Mouse (Mus musculus) neural tube, embryonic 11.5 days (tissue): ENCODE results near the gene Gde1. TPM values are rescaled to one million over a fixed set of nuclear protein-coding genes. Genes with fewer than 3 reads are reported as not detected.

Experiments used
- ATAC-seq: fragments of 200-750 bp; cut with Nextera tagmentation; 2 replicates; pipeline ENCODE4 v1.8.0; 2017; ENCODE audit warnings: moderate number of reproducible peaks, mild to moderate bottlenecking, moderate TSS enrichment, moderate library complexity; ENCODE audit not compliant: insufficient read depth, low FRiP score, low TSS enrichment
- DNase-seq: peaks from one replicate; pipeline ENCODE4 v3.0.0-alpha.2; 2015; ENCODE audit warnings: low spot score
- H3K27ac ChIP-seq: fragments of 300-500 bp; sonication (generic); 2 replicates; pipeline ENCODE4 v1.5.1; 2014; ENCODE audit warnings: low read depth, mild to moderate bottlenecking, low read length
- H3K27me3 ChIP-seq: fragments of 300-500 bp; sonication (generic); 2 replicates; pipeline ENCODE4 v1.6.1; 2014; ENCODE audit warnings: mild to moderate bottlenecking, low read length, mixed read lengths; ENCODE audit not compliant: control insufficient read depth, insufficient read depth
- H3K36me3 ChIP-seq: fragments of 300-500 bp; sonication (generic); 2 replicates; pipeline ENCODE4 v1.6.1; 2014; ENCODE audit warnings: mild to moderate bottlenecking, low read length, moderate library complexity, mixed read lengths; ENCODE audit not compliant: control insufficient read depth, insufficient read depth
- H3K4me1 ChIP-seq: fragments of 300-500 bp; sonication (generic); 2 replicates; pipeline ENCODE4 v1.6.1; 2014; ENCODE audit warnings: low read length, mixed read lengths; ENCODE audit not compliant: control insufficient read depth, insufficient read depth
- H3K4me2 ChIP-seq: fragments of 300-500 bp; sonication (generic); 2 replicates; pipeline ENCODE4 v1.6.1; 2014; ENCODE audit warnings: low read depth, mild to moderate bottlenecking, moderate library complexity
- H3K4me3 ChIP-seq: fragments of 300-500 bp; sonication (generic); 2 replicates; pipeline ENCODE4 v1.5.1; 2014; ENCODE audit warnings: low read depth, low read length
- H3K9ac ChIP-seq: fragments of 300-500 bp; sonication (generic); 2 replicates; pipeline ENCODE4 v1.6.1; 2014; ENCODE audit warnings: mild to moderate bottlenecking, low read length
- H3K9me3 ChIP-seq: fragments of 300-500 bp; sonication (generic); 2 replicates; pipeline ENCODE4 v1.6.1; 2016; ENCODE audit warnings: low read length; ENCODE audit not compliant: control insufficient read depth
- WGBS: fragments of 180-500 bp; shearing (Covaris S2); extraction: QIAGEN DNeasy Blood & Tissue Kit; methylation state at CpG from one replicate; pipeline ENCODE4 v1.1.7; 2014; 5-methylcytosine and 5-hydroxymethylcytosine counted together
- polyA plus RNA-seq: library from polyadenylated mRNA; unstranded; fragments of >200 nt; fragmentation: Nextera tagmentation; extraction: Ambion mirVana; gene quantifications from 2 replicates; pipeline ENCODE4 v1.2.1, GENCODE M21; 2014

The Gde1 gene
- polyA plus RNA-seq, 1 experiment from 2014 or later = 114 TPM

DNA sequence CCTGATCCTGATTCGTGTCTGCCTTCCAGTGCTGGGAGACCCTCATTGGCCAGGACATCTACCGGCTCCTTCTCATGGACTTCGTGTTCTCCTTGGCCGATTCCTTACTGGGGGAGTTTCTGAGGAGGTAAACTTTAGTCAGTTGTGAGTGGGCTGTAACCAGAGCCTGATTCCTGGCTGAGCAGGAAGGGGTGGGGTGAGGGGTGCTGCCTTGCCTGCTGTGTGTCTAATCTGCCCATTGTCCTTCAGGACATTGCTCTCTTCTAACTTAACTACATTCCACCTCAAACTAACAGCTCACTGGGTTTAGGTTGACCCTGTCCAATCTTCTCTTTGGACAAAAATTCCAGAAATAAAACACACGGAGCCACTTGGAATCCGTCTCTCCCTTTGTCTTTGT is 48.8 kb downstream of the Gde1 start:
- no peak overlapping the region for H3K4me3 ChIP-seq
- no peaks in the 10 kb centered on the region for H3K36me3 ChIP-seq
- DNase-seq (no peak), ATAC-seq (no peak)
- H3K27me3 ChIP-seq = no peaks in the 10 kb centered on the region
- no peak overlapping the region for H3K4me2 ChIP-seq
- WGBS = 45% methylated on average over 6 of the region's 6 CpGs
- no peaks in the 10 kb centered on the region for H3K4me1 ChIP-seq
- H3K27ac ChIP-seq = no peak overlapping the region
- H3K9me3 ChIP-seq = no peaks in the 10 kb centered on the region
- H3K9ac ChIP-seq = no peak overlapping the region

DNA sequence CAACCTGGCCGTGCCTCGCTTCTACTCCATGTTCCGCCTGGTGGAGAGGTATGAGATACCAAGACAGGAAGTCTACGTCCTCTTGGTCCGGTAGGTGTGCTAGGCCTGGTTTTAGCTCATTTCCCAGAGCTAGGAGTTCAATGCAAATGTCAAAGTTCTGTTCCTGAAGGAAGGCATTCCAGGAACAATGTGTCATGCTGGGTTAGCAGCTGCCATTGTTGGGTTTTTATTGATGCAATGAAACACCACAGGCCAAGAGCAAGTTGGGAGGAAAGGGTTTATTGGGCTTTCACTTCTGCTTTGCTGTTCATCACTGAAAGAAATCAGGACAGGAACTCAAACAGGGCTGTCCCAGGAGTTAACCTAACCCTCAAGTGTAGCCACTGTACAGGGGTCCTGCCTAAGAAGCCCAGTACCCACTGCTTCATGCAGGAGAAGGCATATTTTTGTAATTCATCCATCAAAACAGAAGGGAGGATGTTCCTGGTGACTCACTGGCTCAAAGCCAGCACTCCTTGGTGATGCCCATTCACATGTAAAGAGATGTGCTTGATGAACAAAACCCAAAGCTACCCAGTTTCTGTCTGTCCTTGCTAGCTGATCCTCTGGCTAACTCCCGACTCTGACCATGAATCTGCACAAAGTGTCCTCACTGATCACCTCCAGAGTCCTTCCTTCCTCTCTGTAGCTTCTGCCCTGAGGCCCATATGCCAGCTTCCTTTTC is 52.8 kb downstream of the Gde1 start:
- 87% methylated on average over 6 of the region's 6 CpGs for WGBS
- no peaks in the 10 kb centered on the region for H3K27me3 ChIP-seq

DNA sequence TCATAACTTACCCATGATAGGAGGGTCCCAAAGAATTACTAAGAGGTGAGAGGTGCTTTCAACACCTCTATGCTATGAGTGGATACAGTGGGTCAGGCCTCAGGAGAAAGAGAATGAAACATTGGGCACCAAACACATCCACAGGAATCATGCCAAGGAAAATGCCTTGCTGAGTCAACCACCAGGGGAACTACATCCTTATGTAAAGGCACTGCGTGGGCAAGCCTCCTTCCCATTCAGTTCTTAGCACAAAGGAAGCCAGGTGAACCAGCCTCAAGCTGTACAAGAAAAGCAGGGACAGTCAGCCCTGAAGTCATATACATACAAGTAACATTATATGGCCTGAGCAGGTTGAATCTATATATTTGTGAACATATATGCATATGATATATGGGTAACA is 54.7 kb downstream of the Gde1 start:
- no peaks in the 10 kb centered on the region for H3K9me3 ChIP-seq
- no peaks in the 10 kb centered on the region for H3K27me3 ChIP-seq
- no peak overlapping the region for H3K9ac ChIP-seq
- H3K36me3 ChIP-seq = no peaks in the 10 kb centered on the region
- no peak for DNase-seq
- no peaks in the 10 kb centered on the region for H3K4me1 ChIP-seq
- H3K27ac ChIP-seq = no peak overlapping the region
- WGBS = 88% methylated on average over 1 of the region's 1 CpGs
- no peak overlapping the region for H3K4me3 ChIP-seq
- ATAC-seq = no peak
- H3K4me2 ChIP-seq = no peak overlapping the region

More for the DNA sequence above, 52.8 kb downstream of the Gde1 start:
- ATAC-seq (no peak), DNase-seq (no peak)
- H3K4me2 ChIP-seq = no peak overlapping the region
- no peak overlapping the region for H3K9ac ChIP-seq
- no peak overlapping the region for H3K27ac ChIP-seq
- H3K4me3 ChIP-seq = no peak overlapping the region
- no peaks in the 10 kb centered on the region for H3K9me3 ChIP-seq
- no peaks in the 10 kb centered on the region for H3K36me3 ChIP-seq
- no peaks in the 10 kb centered on the region for H3K4me1 ChIP-seq

DNA sequence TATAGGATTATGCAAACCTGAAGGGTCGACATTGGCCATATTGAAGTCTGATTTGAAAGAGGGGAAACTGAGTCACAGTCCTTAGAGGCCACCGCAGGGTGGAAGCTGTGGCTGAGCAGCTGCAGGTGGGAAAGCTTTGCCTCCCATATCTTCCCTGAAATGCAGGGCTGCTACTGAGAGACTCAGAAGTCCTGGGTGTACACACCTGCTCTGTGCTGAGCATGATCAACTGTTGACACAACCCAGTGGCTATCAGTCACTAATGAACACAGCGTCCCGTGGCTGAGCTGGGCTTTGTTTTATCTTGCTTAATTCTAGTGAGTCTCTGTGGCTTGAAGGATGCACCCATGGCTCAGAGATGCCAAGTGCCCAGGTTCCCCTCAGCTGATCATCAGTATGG is 55.5 kb downstream of the Gde1 start:
- no peaks in the 10 kb centered on the region for H3K9me3 ChIP-seq
- H3K4me3 ChIP-seq = no peak overlapping the region
- H3K36me3 ChIP-seq = no peaks in the 10 kb centered on the region
- H3K27ac ChIP-seq = no peak overlapping the region
- 95% methylated on average over 4 of the region's 4 CpGs for WGBS
- H3K4me1 ChIP-seq = no peaks in the 10 kb centered on the region
- H3K27me3 ChIP-seq = no peaks in the 10 kb centered on the region
- ATAC-seq (no peak), DNase-seq (no peak)
- H3K9ac ChIP-seq = no peak overlapping the region
- H3K4me2 ChIP-seq = no peak overlapping the region

DNA sequence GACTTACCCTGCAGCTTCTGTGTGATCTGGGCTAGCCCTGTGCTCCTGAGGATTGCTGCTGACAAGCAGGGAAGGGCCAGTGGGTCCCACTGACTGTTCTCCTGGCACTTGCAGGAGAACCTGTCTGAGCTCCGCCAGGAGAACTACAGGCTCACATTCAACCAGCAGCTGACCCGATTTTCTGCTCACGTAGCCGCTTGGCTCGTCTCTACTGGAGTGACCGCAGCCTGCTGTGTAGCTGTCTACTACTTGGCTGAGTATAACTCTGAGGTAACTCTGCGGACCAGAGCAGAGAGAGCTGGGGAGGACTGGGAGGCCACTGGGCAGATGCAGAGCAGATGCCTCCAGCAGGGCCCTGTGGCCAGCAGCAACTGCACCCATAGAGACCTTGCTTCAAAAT is 56.2 kb downstream of the Gde1 start:
- WGBS = 92% methylated on average over 7 of the region's 7 CpGs

DNA sequence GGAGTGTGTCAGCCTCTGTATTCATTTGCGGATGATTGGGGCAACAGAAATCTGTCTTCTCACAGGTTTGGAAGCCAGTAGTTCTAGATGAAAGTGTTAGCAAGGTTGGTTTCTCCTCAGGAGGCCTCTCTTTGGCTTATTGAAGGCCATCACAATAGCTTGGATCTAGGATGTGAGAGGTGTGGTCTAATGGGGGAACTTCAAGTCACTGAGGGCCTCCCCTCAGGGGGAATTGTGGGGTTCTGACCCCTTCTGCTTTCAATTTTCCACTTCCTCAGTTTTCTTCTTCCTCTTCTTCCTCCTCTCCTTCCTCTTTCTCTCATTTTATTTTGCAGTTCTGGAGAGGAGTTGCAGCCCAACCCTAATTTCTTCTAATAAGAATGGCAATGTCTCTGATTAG is 59.3 kb downstream of the Gde1 start:
- no peaks in the 10 kb centered on the region for H3K27me3 ChIP-seq
- H3K9me3 ChIP-seq = no peaks in the 10 kb centered on the region
- no peaks in the 10 kb centered on the region for H3K4me1 ChIP-seq
- DNase-seq = no peak
- no peak overlapping the region for H3K4me2 ChIP-seq
- WGBS = 91% methylated on average over 1 of the region's 1 CpGs
- no peaks in the 10 kb centered on the region for H3K36me3 ChIP-seq
- no peak for ATAC-seq
- no peak overlapping the region for H3K9ac ChIP-seq
- no peak overlapping the region for H3K27ac ChIP-seq
- no peak overlapping the region for H3K4me3 ChIP-seq

More for the DNA sequence above, 56.2 kb downstream of the Gde1 start:
- H3K36me3 ChIP-seq = no peaks in the 10 kb centered on the region
- no peak overlapping the region for H3K4me3 ChIP-seq
- DNase-seq (no peak), ATAC-seq (no peak)
- no peaks in the 10 kb centered on the region for H3K27me3 ChIP-seq
- no peak overlapping the region for H3K27ac ChIP-seq
- no peaks in the 10 kb centered on the region for H3K9me3 ChIP-seq
- H3K4me1 ChIP-seq = no peaks in the 10 kb centered on the region
- no peak overlapping the region for H3K9ac ChIP-seq
- no peak overlapping the region for H3K4me2 ChIP-seq

Other genes with a start within 250 kb of the Gde1 start
- 1.1 and 1.4 TPM in 2 replicates for gene Itpripl2, start 213.8 kb downstream of the Gde1 start, polyA plus RNA-seq
- gene Coq7, start 172.4 kb downstream of the Gde1 start, polyA plus RNA-seq = 118 and 127 TPM in 2 replicates
- 9.5 and 10.5 TPM in 2 replicates for gene Tmc7, start 121.0 kb downstream of the Gde1 start, polyA plus RNA-seq
- 0.17 and 0.19 TPM in 2 replicates for gene Tmc5, start 108.5 kb downstream of the Gde1 start, polyA plus RNA-seq
- 20.7 and 22.1 TPM in 2 replicates for gene Ccp110, start 6.8 kb upstream of the Gde1 start, polyA plus RNA-seq
- gene Vps35l, start 34.4 kb upstream of the Gde1 start, polyA plus RNA-seq = 77.7 and 80.5 TPM in 2 replicates
- gene Iqck, start 150.0 kb upstream of the Gde1 start, polyA plus RNA-seq = 2.9 and 3.2 TPM in 2 replicates
- gene Knop1, start 150.5 kb upstream of the Gde1 start, polyA plus RNA-seq = 125 and 131 TPM in 2 replicates